Mouse (Mus musculus) T-helper 17 cell (primary cell): Measurements from ENCODE around the gene Gm37240.

ENCODE experiments used
- in situ Hi-C, 2 experiments: fragments of 300-600 bp; cut with MboI, MseI; formaldehyde crosslinking; loops; 1 replicate in 1 of 2; 2 replicates in 1 of 2; pipeline ENCODE4 v1.15.1; 2025; ENCODE audit warnings: high pct_unique_total_duplicates in 2 of 2

Gm37240 gene

DNA sequence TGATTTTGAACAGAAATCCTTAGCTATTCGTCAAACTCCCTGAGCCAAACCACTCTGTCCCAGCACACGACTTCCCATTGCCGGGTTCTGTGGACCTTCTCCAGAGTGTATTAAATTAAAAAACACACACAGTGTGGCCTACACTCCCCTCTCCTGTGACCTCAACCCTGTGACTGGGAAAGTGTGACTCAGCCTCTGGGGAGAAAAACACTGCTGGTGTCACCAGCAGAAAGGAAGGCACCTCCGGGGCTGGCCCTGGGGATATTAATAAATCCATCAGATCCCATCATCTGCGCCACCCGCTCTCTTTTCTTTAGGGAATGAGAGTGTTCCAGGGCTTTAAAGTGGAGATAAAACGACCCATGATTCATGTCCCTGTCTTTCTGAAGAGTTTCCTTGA lies 823.2 kb downstream of the Gm37240 start:
- in situ Hi-C loops: no loop called here

DNA sequence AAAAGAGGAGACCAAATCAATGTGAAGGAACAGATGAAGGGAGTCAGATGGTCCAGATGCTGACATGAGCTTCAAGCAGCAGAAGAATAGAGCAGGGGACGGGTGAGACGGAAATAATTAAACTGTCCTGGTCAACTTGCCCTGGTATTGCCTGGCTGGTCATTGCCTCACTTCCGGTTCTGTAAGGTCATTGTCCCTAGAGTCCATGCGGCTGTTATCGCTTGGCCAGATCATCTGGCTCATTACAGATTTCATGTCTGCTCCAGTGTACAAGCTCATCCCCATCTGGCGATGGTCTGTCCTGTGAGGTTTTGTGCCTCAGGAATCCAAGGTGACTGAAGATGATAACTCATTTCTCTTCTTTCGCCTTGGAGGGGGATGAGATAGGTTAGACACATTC lies 827.2 kb downstream of the Gm37240 start:
- in situ Hi-C loops: no loop called here

DNA sequence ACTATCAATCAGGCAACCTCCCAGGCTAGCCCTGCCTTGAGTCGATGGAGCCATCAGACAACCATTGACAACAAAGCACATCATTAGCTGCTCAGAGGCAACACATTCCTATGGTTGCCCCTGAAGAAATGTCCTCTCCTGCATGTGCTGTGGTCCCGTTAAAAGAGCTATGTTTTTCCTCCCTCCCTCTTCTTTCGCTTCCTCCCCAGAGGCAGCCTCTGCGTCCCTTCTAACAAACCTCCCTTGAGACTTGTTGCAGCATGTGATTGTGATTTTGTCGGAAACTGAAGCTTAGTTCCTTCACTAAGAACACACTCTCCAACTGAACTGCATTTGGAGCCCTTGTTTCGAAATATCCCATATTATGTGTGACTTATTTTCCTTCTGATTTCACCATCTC lies 830.1 kb downstream of the Gm37240 start:
- in situ Hi-C loops: no loop called here

DNA sequence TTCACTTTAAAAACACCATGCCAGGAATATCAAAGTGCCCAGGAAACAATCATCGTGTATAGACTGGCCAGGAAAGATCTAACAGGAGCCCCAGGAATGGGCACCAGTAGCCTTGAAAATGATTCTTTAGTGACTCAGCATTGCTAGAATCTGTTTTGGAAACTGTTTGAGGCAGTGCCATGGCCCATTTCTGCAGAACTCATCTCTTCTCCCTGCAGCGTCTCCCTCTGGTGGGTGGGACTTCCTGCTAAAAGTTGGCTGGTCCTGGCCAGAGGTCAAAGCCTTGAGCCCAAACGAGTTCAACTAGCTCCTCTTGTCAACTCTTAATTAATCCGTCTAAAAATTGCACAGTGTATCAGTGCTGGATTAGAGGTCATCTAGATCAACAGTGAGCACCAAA lies 833.8 kb downstream of the Gm37240 start:
- in situ Hi-C loops: loop anchor here in 1 of 2 experiments (5.0 kb wide), 1 partner anchor 49 kb away; no protein-coding TSS in a partner anchor

DNA sequence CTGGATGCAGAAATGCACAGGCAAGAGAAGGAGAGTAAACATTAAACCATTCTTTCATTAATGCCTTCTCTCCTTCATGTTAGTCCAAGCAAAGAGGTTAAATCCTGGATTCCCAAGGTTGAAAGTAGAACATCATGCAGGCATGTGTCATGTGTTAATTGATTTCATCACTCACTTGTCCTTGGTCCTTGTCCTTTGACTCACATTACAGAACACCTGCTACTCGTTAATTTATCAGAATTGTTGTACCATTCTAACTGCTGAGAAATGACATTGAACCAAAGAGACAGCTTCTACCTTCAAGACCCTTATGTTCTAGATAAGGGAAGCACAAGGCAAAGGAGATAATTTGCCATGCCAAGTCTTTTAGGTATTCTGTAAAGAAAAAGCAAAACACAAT lies 835.1 kb downstream of the Gm37240 start:
- in situ Hi-C loops: loop anchor here in 1 of 2 experiments (5.0 kb wide), 1 partner anchor 50 kb away; no protein-coding TSS in a partner anchor

DNA sequence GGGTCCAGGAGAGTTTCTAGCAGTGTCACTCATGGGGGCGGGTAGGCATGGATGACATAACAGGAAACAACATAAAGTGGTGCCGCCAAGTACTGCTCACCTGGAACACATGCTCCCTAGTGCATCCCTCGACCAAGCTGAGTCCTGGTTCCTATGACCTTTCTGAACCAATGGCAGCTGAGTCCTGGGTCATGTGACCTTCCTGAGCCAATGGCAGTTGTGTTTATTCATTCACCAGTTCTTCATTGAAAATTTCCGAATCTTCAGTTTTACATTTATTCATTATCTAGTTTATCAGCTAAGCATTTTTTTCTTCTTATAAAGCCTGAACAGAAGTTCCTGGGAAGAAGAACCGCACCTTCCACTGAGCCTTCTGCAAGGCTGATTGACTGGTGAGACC lies 838.7 kb downstream of the Gm37240 start:
- in situ Hi-C loops: loop anchor here in 1 of 2 experiments (10.0 kb wide), 1 partner anchor 1474 kb away; no protein-coding TSS in a partner anchor

DNA sequence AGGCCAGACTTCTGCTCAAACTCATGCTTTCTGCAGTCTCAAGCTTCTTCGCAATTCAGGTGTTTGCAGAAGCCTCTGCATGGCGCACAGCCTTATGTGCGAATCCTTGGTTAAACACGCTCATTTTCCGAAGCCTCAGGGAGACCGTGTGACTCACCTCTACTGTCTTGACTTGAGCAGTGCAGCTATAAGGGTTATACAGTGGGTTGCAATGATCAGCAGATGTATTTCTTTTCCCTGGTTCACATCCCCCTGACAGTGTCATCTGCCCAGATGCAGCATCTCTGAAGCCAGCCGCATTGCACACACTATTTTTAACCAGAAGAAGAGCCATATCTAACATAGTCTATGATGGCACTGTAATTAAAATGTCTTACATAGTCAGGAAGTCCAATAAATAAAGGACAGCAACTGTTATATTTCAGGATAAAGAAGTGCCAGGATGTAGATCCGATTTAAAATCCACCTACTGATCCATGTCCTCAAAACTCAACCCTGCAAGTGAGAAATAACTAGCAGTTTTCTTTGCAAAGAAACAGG lies 843.6 kb downstream of the Gm37240 start:
- in situ Hi-C loops: loop anchor here in 1 of 2 experiments (10.0 kb wide), 1 partner anchor 1469 kb away; no protein-coding TSS in a partner anchor

DNA sequence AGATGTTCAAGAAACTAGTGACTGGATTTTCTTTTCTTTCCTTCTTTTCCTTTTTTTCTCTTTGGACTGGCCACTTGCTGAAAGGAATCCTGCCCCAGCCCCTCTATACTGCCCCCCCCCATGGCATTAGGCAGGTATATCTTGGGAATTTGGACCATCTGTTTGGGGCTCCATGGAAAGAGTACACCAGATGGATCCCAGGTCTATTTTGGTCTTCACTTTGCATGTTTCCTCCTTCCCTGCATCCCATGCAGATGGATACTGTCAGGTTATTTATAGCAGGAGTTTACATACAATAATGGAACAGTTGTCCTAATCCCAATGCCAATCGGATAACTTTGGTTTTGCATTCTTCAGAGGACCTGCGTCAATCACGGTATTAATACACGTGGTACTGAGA lies 845.2 kb downstream of the Gm37240 start:
- in situ Hi-C loops: loop anchor here in 1 of 2 experiments (10.0 kb wide), 1 partner anchor 1467 kb away; no protein-coding TSS in a partner anchor

DNA sequence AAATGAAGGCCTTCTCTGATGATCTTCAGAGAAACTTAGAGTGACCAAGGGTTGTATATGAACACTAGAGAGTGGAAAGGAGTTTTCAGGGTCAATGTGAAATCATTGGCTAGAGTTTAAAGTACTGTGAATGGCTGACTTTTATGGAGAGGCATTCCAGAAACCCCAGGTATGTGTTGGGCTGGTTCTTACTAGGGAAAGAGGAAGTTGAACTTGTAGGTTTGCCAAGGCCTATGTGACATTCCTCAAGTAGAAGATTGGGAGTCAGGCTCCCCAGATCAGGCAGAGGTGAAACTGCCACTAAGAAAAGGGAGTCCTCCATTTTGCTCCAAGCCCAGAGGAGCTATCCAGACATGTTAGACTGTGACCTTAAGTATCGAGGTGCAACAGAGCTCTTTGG lies 858.2 kb downstream of the Gm37240 start:
- in situ Hi-C loops: no loop called here

DNA sequence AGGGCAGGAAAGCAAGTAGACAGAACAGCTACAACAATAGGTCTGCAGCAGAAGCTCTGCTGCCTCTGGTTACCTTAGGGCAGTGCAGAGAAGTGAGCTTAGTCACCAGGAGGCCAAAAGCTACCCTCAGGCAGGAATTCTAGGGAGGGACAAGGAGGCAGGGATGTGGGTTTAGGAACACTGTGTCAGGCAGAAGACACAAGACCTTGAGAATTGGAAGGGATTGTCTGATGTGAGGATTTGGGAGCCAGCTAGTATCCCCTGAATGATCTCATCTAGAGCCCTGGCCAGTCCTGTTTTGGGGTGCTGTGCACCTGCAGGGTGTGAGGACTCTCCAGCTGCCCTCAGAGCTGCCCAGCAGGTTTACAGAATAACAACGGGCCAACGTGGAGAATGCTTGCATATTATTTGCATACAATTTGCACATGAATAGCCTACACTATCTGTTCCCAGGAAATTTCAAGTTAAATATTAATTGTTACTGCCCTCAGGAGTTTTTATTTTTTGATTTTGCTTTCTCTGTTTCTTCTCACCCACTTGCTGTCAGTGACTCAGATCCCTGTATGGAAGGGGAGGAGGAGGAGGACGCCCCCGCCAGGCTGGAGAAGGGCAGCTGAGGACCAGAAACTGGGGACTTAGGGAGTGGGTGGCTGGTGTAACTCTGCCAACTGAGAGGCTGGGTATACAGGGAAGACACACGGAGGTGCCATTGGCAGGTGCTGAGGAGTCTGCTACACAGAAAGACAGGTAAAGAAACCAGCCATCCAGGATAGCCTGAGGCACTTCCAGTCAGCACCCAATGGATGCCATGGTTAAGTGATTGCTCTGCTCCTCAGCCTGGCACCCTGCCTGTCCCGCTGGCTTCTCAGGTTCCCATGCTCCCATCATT lies 862.3 kb downstream of the Gm37240 start:
- in situ Hi-C loops: no loop called here

DNA sequence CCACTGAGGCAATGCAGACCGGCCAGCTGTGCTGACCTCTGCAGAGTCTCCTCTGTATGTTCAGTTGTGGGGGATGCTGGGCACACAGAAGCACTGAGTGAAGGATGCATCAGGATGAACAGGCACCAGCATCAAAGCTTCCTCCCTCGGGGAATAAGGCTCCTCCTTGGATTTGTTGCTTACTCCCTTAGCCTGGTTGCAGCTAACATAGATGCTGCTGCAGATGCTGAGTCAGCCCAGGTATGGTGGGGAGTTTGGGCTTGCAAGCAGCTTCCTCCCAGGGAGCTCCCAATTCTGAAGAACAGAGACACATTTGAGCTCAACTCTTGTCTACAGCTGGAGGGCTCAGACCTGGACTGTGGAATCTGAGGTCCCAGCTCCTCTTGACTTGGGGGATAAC lies 863.1 kb downstream of the Gm37240 start:
- in situ Hi-C loops: no loop called here

DNA sequence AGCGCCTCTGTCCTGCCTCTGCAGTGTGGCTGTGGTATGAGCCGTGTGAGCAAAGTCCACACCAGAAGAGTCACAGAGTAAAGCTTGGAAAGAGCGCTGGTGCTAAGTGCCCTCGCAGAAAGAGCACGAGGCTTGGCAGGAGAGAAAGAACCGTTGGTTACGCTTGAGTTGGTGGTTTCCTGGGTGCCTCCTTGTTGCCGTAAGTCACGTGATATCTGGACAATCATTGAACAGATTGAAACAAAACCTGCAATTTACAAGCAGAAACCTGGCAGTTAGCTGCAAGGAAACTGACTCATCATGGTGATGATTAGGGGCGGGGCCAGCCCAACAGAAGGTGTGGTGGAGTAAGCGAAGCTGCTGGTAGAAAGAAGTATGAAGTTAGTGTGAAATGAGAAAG lies 864.5 kb downstream of the Gm37240 start:
- in situ Hi-C loops: no loop called here

DNA sequence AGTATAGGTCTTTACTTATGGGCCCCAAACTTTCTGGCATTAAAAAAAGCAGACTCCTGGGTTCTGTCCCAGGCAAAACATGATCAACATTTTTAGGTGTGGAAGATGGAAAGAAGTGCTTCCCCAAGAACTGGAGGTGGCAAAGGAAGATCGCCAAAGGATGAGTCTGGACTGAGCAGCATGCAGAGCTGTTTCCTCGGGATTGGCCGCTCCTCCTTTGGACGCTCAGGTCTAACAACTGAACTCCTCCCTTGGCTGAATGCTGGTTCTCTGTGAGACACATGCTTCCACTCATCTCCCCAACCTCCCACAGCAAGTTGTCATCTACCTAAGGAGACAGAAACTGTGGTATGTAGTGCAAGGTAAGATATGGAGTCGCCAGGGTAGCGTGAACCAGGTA lies 865.5 kb downstream of the Gm37240 start:
- in situ Hi-C loops: no loop called here

DNA sequence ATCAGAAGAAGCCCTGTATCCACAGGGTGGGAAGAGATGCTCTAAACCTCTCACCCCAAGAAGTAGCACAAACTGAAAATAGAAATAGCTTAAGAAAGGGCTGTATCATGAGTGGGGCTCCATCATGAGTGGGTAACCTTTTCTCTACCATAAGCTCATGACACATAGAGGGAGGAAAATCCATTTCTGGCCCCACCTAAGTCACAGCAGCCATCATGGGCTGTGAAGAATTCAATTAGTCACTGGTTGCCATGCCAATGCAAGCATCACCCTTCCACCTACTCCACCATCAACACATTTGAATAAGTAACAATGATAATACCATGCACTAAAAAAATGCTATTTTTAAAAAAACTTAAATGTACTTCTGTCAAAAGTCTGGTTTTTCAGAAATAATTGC lies 867.2 kb downstream of the Gm37240 start:
- in situ Hi-C loops: no loop called here

DNA sequence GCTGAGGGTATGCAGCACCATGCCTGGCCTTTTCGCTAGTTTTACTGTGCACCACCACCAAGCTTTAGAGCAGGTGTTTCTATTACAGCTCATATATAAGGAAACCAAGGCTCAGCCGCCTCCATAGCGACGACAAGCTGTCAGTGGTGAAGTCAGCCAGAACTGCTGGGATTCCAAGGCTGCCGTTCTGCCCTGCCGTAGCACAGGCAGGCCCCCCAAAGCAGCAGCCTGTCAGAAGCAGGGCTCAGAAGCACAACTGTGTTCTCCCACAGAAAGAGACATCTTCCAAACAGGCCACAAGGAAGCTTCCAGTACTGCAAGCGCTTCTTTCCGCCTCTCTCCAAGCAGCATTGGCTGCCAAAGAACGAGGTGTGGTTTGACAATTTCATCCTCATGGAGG lies 871.7 kb downstream of the Gm37240 start:
- in situ Hi-C loops: no loop called here

DNA sequence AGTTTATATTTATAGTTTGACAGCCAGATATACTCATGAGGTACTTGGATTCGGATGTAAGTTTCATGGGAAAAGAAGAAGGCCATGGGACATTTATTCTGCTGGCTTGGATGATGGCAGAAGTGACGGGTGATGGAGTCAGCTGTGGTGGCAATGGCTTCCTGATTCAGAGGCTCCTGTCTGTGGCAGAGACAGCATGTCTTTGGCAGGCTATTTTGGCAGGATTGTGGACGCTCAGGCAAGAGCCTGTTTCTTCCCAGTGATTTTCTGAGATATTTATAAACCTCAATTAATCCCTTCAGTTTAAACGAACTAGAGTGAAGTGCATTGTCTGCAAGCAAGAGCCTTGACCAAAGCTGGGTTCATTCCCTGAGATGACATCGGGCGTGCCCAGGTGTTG lies 874.4 kb downstream of the Gm37240 start:
- in situ Hi-C loops: no loop called here

DNA sequence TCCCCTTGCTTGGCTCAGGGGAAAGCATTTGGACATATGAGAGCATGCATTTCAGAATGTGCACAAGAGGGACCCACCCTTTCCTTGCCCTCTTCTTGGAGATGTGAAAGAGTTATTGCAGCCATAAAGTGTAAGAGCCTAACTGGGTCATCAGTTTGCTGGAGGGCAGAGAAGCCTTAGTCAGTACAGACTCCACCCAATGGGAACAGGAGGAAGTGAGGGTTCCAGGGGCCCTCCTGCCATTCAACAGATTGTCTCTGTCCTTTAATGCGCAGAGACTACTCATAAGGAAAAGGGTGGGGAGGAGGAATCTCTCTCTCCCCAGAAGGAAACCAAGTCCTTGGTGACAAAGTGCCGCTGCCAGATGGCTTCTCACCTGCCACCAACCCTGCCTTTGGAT lies 882.1 kb downstream of the Gm37240 start:
- in situ Hi-C loops: no loop called here

DNA sequence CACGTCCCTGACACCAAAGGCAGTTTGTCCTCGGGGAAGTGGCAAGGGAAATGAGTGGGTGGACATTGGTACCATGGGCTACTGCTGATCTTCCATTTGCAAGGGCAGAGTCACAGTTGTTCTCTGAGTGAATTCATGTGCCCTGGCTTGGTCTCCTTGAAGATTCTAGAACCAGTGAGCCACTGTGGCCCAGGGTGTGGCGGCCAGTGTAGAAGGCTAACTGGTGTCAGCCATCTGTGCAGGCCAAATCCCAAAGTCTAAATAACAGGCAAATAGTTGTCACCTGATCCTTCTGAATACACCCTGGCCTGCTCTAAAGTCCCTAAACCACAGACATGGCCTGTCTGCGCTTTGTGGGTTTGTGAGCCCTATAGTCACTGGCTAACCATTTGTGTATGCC lies 898.4 kb downstream of the Gm37240 start:
- in situ Hi-C loops: no loop called here

DNA sequence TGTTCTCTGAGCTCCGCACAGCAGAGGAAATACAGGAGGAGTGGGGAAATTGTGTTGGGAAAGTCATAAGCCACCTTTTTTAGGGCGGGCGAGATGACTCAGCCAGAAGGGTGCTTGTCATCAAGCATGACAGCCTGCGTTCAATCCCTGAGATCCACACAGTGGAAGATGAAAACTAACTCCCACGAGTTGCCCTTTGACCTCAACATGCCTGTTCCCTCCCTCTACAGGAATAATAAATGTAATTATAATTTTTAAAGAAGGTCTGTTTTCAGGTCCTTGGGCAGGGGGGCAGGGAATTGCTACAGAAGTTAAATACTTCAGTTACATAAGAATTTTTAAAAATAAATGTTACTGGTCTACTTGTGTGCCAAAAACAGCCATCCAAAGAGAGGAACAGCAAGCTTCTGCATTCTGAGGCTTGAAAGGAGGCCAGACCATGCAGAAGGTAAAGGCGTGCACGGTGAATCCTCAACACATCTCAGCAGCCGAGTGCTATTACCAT lies 902.1 kb downstream of the Gm37240 start:
- in situ Hi-C loops: no loop called here

DNA sequence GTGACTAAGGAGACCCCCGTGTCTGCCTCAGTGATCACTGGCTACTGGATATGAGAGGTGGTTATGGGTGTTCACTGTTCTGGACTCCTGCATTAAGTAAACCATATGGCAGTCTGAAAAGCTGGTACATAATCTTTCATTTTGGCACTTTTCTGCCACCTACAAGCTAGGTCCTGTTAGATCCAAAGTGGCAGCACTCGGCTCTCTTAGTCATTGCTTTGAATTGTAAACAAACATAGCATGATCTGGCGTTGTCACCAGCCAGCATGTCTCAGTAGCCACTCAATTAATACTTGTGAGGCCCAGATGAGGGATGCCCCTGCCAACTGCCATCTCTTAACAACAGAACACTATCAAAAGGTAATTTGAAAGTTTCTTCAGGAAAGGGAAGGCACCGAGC lies 904.6 kb downstream of the Gm37240 start:
- in situ Hi-C loops: no loop called here

DNA sequence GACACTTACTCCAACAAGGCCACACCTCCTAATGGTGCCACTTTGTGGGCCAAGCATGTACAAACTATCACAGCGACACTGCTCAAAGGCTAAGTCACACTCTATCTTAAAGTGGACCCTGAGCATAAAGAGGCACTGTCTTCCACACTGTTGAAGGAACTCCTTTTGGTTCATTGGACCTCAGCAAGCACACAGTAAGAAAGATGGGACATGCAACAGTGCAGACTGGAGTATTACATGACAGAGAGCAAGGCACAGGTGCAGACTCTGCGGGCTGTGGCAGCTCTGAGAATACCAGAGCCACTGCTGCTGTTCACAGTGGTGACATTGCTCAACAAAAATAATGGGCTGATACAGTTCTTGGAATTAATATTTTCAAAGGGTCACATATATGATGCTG lies 907.2 kb downstream of the Gm37240 start:
- in situ Hi-C loops: no loop called here

DNA sequence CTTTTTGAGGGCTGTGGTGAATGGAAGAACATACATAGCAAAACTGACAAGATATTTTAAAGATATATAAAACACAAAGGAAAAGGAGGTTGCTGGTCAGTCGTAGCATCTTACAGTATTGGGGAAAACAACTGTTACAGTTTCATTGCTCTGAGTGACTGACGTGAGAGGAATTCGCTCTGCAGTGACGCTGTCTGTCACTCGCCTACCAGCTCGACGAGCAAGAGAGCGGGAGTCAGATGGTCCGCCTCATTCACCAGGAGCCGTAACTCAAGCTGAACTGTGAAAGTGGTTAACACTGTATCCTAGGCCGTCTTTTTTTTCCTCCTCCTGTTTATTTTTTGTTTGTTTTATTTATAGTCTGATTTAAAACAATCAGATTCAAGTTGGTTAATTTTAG lies 908.6 kb downstream of the Gm37240 start:
- in situ Hi-C loops: loop anchor here in 1 of 2 experiments (10.0 kb wide), 1 partner anchor 606 kb away; no protein-coding TSS in a partner anchor

DNA sequence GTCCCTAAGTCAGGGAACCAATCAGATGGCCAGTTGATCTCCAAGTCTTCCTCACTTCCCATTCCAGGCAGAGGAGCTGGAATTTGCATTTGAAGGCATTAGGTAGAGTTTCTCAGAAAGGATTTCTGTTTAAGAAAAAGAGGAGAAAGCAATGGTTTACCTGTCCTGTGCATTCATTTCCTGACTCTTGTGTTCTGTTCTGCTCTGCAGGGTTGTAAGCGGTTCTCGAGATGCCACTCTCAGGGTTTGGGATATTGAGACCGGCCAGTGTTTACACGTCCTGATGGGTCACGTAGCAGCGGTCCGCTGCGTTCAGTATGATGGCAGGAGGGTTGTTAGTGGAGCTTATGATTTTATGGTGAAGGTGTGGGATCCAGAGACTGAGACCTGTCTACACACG lies 913.1 kb downstream of the Gm37240 start:
- in situ Hi-C loops: loop anchor here in 1 of 2 experiments (10.0 kb wide), 1 partner anchor 611 kb away; no protein-coding TSS in a partner anchor
